Mouse (Mus musculus): ENCODE data around the gene Pde1c.

The Pde1c gene

GRCm38 (mm10) chr6:56156836-56157235, 412.1 kb downstream of the Pde1c start:
- ATAC-seq (ENCODE audit: insufficient number of reproducible peaks, low FRiP score, low TSS enrichment): peak; percentile 88

- ATAC-seq (ENCODE audit: insufficient number of reproducible peaks, low FRiP score, low TSS enrichment): peak; percentile 87
Measured at GRCm38 (mm10) chr6:56130493-56131159, 438.3 kb downstream of the Pde1c start.

- no peak for ATAC-seq (ENCODE audit: insufficient number of reproducible peaks, low FRiP score, low TSS enrichment)
Measured at GRCm38 (mm10) chr6:56099520-56100101, 469.3 kb downstream of the Pde1c start.

- no peak for ATAC-seq (ENCODE audit: insufficient number of reproducible peaks, low FRiP score, low TSS enrichment)
Measured at GRCm38 (mm10) chr6:56098427-56098826, 470.5 kb downstream of the Pde1c start.

- ATAC-seq (ENCODE audit: insufficient number of reproducible peaks, low FRiP score, low TSS enrichment): peak; percentile 78
Measured at GRCm38 (mm10) chr6:56076378-56076805, 492.5 kb downstream of the Pde1c start.

GRCm38 (mm10) chr6:56068516-56068915, 500.4 kb downstream of the Pde1c start:
- no peak for ATAC-seq (ENCODE audit: insufficient number of reproducible peaks, low FRiP score, low TSS enrichment)

GRCm38 (mm10) chr6:56066632-56067282, 502.1 kb downstream of the Pde1c start:
- peak; percentile 80 for ATAC-seq (ENCODE audit: insufficient number of reproducible peaks, low FRiP score, low TSS enrichment)

GRCm38 (mm10) chr6:56063736-56064135, 505.2 kb downstream of the Pde1c start:
- ATAC-seq (ENCODE audit: insufficient number of reproducible peaks, low FRiP score, low TSS enrichment): no peak

- ATAC-seq (ENCODE audit: insufficient number of reproducible peaks, low FRiP score, low TSS enrichment): 0 out of 2 replicates have a peak, but pooled peaks have one; percentile 36
Measured at GRCm38 (mm10) chr6:56049104-56049503, 519.8 kb downstream of the Pde1c start.

GRCm38 (mm10) chr6:56048580-56048979, 520.3 kb downstream of the Pde1c start:
- ATAC-seq (ENCODE audit: insufficient number of reproducible peaks, low FRiP score, low TSS enrichment): no peak

- ATAC-seq (ENCODE audit: insufficient number of reproducible peaks, low FRiP score, low TSS enrichment): no peak
Measured at GRCm38 (mm10) chr6:56044716-56045115, 524.2 kb downstream of the Pde1c start.

GRCm38 (mm10) chr6:56044270-56044669, 524.6 kb downstream of the Pde1c start:
- no peak for ATAC-seq (ENCODE audit: insufficient number of reproducible peaks, low FRiP score, low TSS enrichment)

GRCm38 (mm10) chr6:56039476-56040055, 529.3 kb downstream of the Pde1c start:
- ATAC-seq (ENCODE audit: insufficient number of reproducible peaks, low FRiP score, low TSS enrichment): no peak

- ATAC-seq (ENCODE audit: insufficient number of reproducible peaks, low FRiP score, low TSS enrichment): no peak
Measured at GRCm38 (mm10) chr6:56035054-56035453, 533.8 kb downstream of the Pde1c start.

- no peak for ATAC-seq (ENCODE audit: insufficient number of reproducible peaks, low FRiP score, low TSS enrichment)
Measured at GRCm38 (mm10) chr6:56032231-56032630, 536.7 kb downstream of the Pde1c start.

- no peak for ATAC-seq (ENCODE audit: insufficient number of reproducible peaks, low FRiP score, low TSS enrichment)
Measured at GRCm38 (mm10) chr6:56029986-56030385, 538.9 kb downstream of the Pde1c start.

GRCm38 (mm10) chr6:56027966-56028365, 540.9 kb downstream of the Pde1c start:
- ATAC-seq (ENCODE audit: insufficient number of reproducible peaks, low FRiP score, low TSS enrichment): no peak

GRCm38 (mm10) chr6:56027318-56027717, 541.6 kb downstream of the Pde1c start:
- no peak for ATAC-seq (ENCODE audit: insufficient number of reproducible peaks, low FRiP score, low TSS enrichment)

- no peak for ATAC-seq (ENCODE audit: insufficient number of reproducible peaks, low FRiP score, low TSS enrichment)
Measured at GRCm38 (mm10) chr6:56025533-56025932, 543.4 kb downstream of the Pde1c start.
